ENCODE assay signal across 27 mouse cellular contexts in genomic region chr5:129862325-129862724, GRCm38 (mm10). TPM values are rescaled to one million over a fixed set of nuclear protein-coding genes. Genes with fewer than 3 reads are reported as not detected.
DNase-seq lines count a peak whose midpoint lies in the region; ATAC-seq and TF ChIP-seq lines count a peak whose summit lies in the region.
"Had no signal": no experiment of that assay in that cellular context is flagged by ENCODE, and none has a peak within 500 bp of the region (broad histone marks: within the 10 kb centered on the region; RNA-seq: fewer than 3 reads in every experiment).

No protein-coding gene starts in this region.

- no peak for TF ChIP-seq CTCF in E14TG2a.4 (conservative IDR thresholded peaks at IDR 0.05; ENCODE audit: low read length)

- no peaks in the 10 kb centered on the region; the same call in 1 of the 2 replicates for H3K9me3 ChIP-seq in kidney, embryonic 14.5 days (ENCODE audit: control insufficient read depth, low read length)
- peaks cover 13% of the 10 kb centered on the region for H3K9me3 ChIP-seq in E14TG2a.4 (ENCODE audit: low read length)
- H3K9me3 ChIP-seq in midbrain, embryonic 11.5 days (ENCODE audit: control insufficient read depth, low read length): no peaks in the 10 kb centered on the region
- H3K9me3 ChIP-seq: embryonic facial prominence, embryonic 13.5 days; embryonic facial prominence, embryonic 15.5 days; forebrain, embryonic 10.5 days; forebrain, embryonic 12.5 days had no signal

- H3K36me3 ChIP-seq in kidney, embryonic 14.5 days (ENCODE audit: control insufficient read depth, insufficient read depth, low read length): peaks cover 19% of the 10 kb centered on the region; the same call in 1 of the 2 replicates
- peaks cover 61% of the 10 kb centered on the region for H3K36me3 ChIP-seq in E14TG2a.4 (ENCODE audit: insufficient read depth, low read length)
- H3K36me3 ChIP-seq in midbrain, embryonic 11.5 days (ENCODE audit: control insufficient read depth, insufficient read depth, low read length): peaks cover 11% of the 10 kb centered on the region

- no peaks in the 10 kb centered on the region for H3K27me3 ChIP-seq in kidney, embryonic 14.5 days (ENCODE audit: control insufficient read depth, insufficient read depth, low read length)
- H3K27me3 ChIP-seq in E14TG2a.4 (ENCODE audit: insufficient read depth, low read length): no peaks in the 10 kb centered on the region
- no peaks in the 10 kb centered on the region for H3K27me3 ChIP-seq in midbrain, embryonic 11.5 days (ENCODE audit: control insufficient read depth, insufficient read depth, low read length)
- H3K27me3 ChIP-seq: embryonic facial prominence, embryonic 13.5 days; embryonic facial prominence, embryonic 15.5 days; forebrain, embryonic 12.5 days; Patski had no signal

- no peak overlapping the region for H3K4me2 ChIP-seq in kidney, embryonic 14.5 days (replicated peaks; ENCODE audit: low read depth, low read length)
- no peak overlapping the region for H3K4me2 ChIP-seq in midbrain, embryonic 11.5 days
- H3K4me2 ChIP-seq: embryonic facial prominence, embryonic 13.5 days; embryonic facial prominence, embryonic 15.5 days; forebrain, embryonic 12.5 days had no signal

- no peak for DNase-seq in kidney, postnatal 14 days
- DNase-seq in ES-CJ7 (ENCODE audit: low read depth, low spot score) (peak; percentile 74), R1 (ENCODE audit: low read depth, low spot score) (peak; percentile 80)
- no peak for DNase-seq in midbrain, embryonic 11.5 days (ENCODE audit: low spot score, missing footprints)
- no peak for DNase-seq in cerebellum, adult 9-10 months
- DNase-seq in heart, adult 11 months: no peak
- DNase-seq: adrenal gland, adult 8-10 months; adrenal gland, postnatal 14 days; adrenal gland, postnatal 36 days; cerebellum, adult 11-12 months; cerebellum, adult 2 months; cerebellum, adult 9-11 months; cerebellum, postnatal 14 days; cerebellum, postnatal 36 days; embryo, embryonic 11 days had no signal

- H3K9ac ChIP-seq in kidney, embryonic 14.5 days (ENCODE audit: low read depth, low read length): no peak overlapping the region
- H3K9ac ChIP-seq in midbrain, embryonic 11.5 days (ENCODE audit: low read length): no peak overlapping the region
- H3K9ac ChIP-seq: embryonic facial prominence, embryonic 13.5 days; embryonic facial prominence, embryonic 15.5 days; forebrain, embryonic 12.5 days had no signal

- no peaks in the 10 kb centered on the region; the same call in 1 of the 2 replicates for H3K4me1 ChIP-seq in kidney, embryonic 14.5 days (ENCODE audit: control insufficient read depth, insufficient read depth, low read length)
- H3K4me1 ChIP-seq in E14TG2a.4 (replicated peaks; ENCODE audit: low read depth, low read length): peaks cover 43% of the 10 kb centered on the region
- peaks cover 2% of the 10 kb centered on the region; the same call in 1 of the 2 replicates for H3K4me1 ChIP-seq in midbrain, embryonic 11.5 days (ENCODE audit: control insufficient read depth, insufficient read depth, low read length)
- H3K4me1 ChIP-seq: forebrain, embryonic 12.5 days had no signal

- H3K27ac ChIP-seq in kidney, embryonic 14.5 days (ENCODE audit: low read depth, low read length): no peak overlapping the region
- H3K27ac ChIP-seq in midbrain, embryonic 11.5 days (ENCODE audit: low read depth, low read length): no peak overlapping the region
- H3K27ac ChIP-seq: embryonic facial prominence, embryonic 13.5 days; embryonic facial prominence, embryonic 15.5 days; forebrain, embryonic 10.5 days; forebrain, embryonic 12.5 days had no signal

- H3K4me3 ChIP-seq in kidney, embryonic 14.5 days (ENCODE audit: low read length): no peak overlapping the region
- peak overlapping the region; percentile 10; the same call in 1 of the 2 replicates for H3K4me3 ChIP-seq in E14TG2a.4 (replicated peaks; ENCODE audit: low read length)
- no peak overlapping the region for H3K4me3 ChIP-seq in midbrain, embryonic 11.5 days (ENCODE audit: low read depth, low read length)
- H3K4me3 ChIP-seq: embryonic facial prominence, embryonic 13.5 days; embryonic facial prominence, embryonic 15.5 days; erythroblast, embryonic 14.5 days; forebrain, embryonic 10.5 days; forebrain, embryonic 12.5 days had no signal

- ATAC-seq in kidney, embryonic 14.5 days (ENCODE audit: low FRiP score, low TSS enrichment): 0 out of 2 replicates have a peak, but pooled peaks have one; percentile 13
- ATAC-seq in midbrain, embryonic 11.5 days (ENCODE audit: low FRiP score): no peak
- ATAC-seq: activated CD4-positive, CD25-positive, alpha-beta regulatory T cell, adult 4 months; forebrain, embryonic 14.5 days; forebrain, embryonic 16.5 days; Patski had no signal

- WGBS in kidney, embryonic 14.5 days: 95% methylated on average over 6 of the region's 6 CpGs
- WGBS in midbrain, embryonic 11.5 days: 89% methylated on average over 6 of the region's 6 CpGs

RNA-seq across cellular contexts. Expression of gene Sumf2, which starts 15.5 kb away (rescaled TPM):
- 49.0 and 58.7 TPM in 2 replicates for polyA plus RNA-seq in kidney, embryonic 14.5 days (2014; fragmentation: Nextera tagmentation; extraction: Ambion mirVana)
- polyA plus RNA-seq in midbrain, embryonic 11.5 days (2014; fragmentation: Nextera tagmentation; extraction: Ambion mirVana): 48.2 and 53.4 TPM in 2 replicates

RNA-seq across cellular contexts. Expression of gene Chchd2, which starts 24.9 kb away (rescaled TPM):
- polyA plus RNA-seq in kidney, embryonic 14.5 days (2014; fragmentation: Nextera tagmentation; extraction: Ambion mirVana): 1,010 and 1,332 TPM in 2 replicates
- polyA plus RNA-seq in midbrain, embryonic 11.5 days (2014; fragmentation: Nextera tagmentation; extraction: Ambion mirVana): 880 and 964 TPM in 2 replicates

RNA-seq across cellular contexts. Expression of gene Zbed5, which starts 33.2 kb away (rescaled TPM):
- polyA plus RNA-seq in kidney, embryonic 14.5 days (2014; fragmentation: Nextera tagmentation; extraction: Ambion mirVana): 8.0 and 8.7 TPM in 2 replicates
- polyA plus RNA-seq in midbrain, embryonic 11.5 days (2014; fragmentation: Nextera tagmentation; extraction: Ambion mirVana): 7.1 and 9.3 TPM in 2 replicates

RNA-seq across cellular contexts. Expression of gene Phkg1, which starts 36.0 kb away (rescaled TPM):
- polyA plus RNA-seq in kidney, embryonic 14.5 days (2014; fragmentation: Nextera tagmentation; extraction: Ambion mirVana): 0.15 and 0.21 TPM in 2 replicates
- 0.18 and 0.22 TPM in 2 replicates for polyA plus RNA-seq in midbrain, embryonic 11.5 days (2014; fragmentation: Nextera tagmentation; extraction: Ambion mirVana)
- polyA plus RNA-seq: erythroblast, embryonic 14.5 days; G1E had no signal

RNA-seq across cellular contexts. Expression of gene Nupr1l, which starts 46.0 kb away (rescaled TPM):
- 3.4 and 3.5 TPM in 2 replicates for polyA plus RNA-seq in kidney, embryonic 14.5 days (2014; fragmentation: Nextera tagmentation; extraction: Ambion mirVana)
- polyA plus RNA-seq in midbrain, embryonic 11.5 days (2014; fragmentation: Nextera tagmentation; extraction: Ambion mirVana): 3.7 and 5.4 TPM in 2 replicates
- polyA plus RNA-seq: activated CD4-positive, CD25-positive, alpha-beta regulatory T cell, adult 4 months; erythroblast, embryonic 14.5 days had no signal

Comparison
In these comparisons a context has a peak if more than half of its experiments do, and no peak if none do; other contexts are left out.
1. DNase-seq: peak in ES-CJ7 (single experiment) and R1 (single experiment); none in kidney, postnatal 14 days (single experiment), midbrain, embryonic 11.5 days (single experiment), cerebellum, adult 9-10 months (single experiment) and heart, adult 11 months (single experiment).